Mouse (Mus musculus) hematopoietic multipotent progenitor cell, adult 10-12 weeks (in vitro differentiated cells): Measurements from ENCODE around the gene 1700006A11Rik. TPM values are rescaled to one million over a fixed set of nuclear protein-coding genes. Genes with fewer than 3 reads are reported as not detected.

Experiments
- polyA plus RNA-seq: library from polyadenylated mRNA; stranded (reverse); fragments of >175 nt; gene quantifications from 2 replicates; pipeline ENCODE4 v1.2.3, GENCODE M21; 2012; ENCODE audit warnings: low replicate concordance

1700006A11Rik gene
- not detected in 2 replicates for polyA plus RNA-seq

DNA sequence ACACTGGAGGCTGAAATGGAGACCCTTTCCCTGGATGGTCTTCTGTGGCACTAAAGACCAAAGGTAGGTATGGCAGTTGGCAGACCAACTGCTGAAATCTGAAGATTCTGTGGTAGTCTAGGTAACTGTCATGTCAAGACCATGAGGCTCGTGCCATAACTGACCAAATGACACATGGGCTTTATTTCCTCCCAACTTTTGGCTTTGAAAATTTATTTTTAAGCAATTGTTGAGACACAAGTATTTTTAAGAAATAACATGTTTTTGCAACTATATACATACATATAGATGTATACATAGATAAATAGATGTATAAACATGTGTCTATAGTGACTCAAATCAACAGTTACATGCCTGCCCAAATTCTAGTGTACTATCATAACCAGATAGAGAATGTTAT, at the start of gene 1700006A11Rik:
1700006A11Rik (minus strand) TSS at position 101 of the 400 bp plus-strand sequence.

Other genes starting within 250 kb of the 1700006A11Rik start
- gene Tram1l1, start 105.2 kb downstream of the 1700006A11Rik start, polyA plus RNA-seq: not detected in 2 replicates
- gene 1700003H04Rik, start 155.1 kb upstream of the 1700006A11Rik start, polyA plus RNA-seq: not detected in 2 replicates